Mouse (Mus musculus) limb, embryonic 11.5 days (tissue): Measurements from ENCODE around the gene Bptf. TPM values are rescaled to one million over a fixed set of nuclear protein-coding genes. Genes with fewer than 3 reads are reported as not detected.

Source experiments
- ATAC-seq: fragments of 200-750 bp; cut with Nextera tagmentation; 2 replicates; pipeline ENCODE4 v1.8.0; 2017; ENCODE audit warnings: low read depth; ENCODE audit not compliant: insufficient number of reproducible peaks, low FRiP score, low TSS enrichment
- DNase-seq: peaks from one replicate; pipeline ENCODE4 v3.0.0-alpha.2; 2015; ENCODE audit warnings: low spot score
- H3K27ac ChIP-seq: fragments of 300-500 bp; sonication (generic); replicated peaks from 2 replicates; pipeline ENCODE4 v1.5.1; 2014; ENCODE audit warnings: low read depth, mild to moderate bottlenecking, low read length
- H3K27me3 ChIP-seq: fragments of 300-500 bp; sonication (generic); 2 replicates; pipeline ENCODE4 v1.6.1; 2014; ENCODE audit warnings: mild to moderate bottlenecking, low read length, mixed read lengths; ENCODE audit not compliant: control insufficient read depth, insufficient read depth
- H3K36me3 ChIP-seq: fragments of 300-500 bp; sonication (generic); 2 replicates; pipeline ENCODE4 v1.6.1; 2014; ENCODE audit warnings: mild to moderate bottlenecking, low read length, moderate library complexity, mixed read lengths; ENCODE audit not compliant: control insufficient read depth, insufficient read depth
- H3K4me1 ChIP-seq: fragments of 300-500 bp; sonication (generic); 2 replicates; pipeline ENCODE4 v1.6.1; 2014; ENCODE audit warnings: low read length, mixed read lengths; ENCODE audit not compliant: control insufficient read depth, insufficient read depth
- H3K4me2 ChIP-seq: fragments of 300-500 bp; sonication (generic); 2 replicates; pipeline ENCODE4 v1.6.1; 2014; ENCODE audit warnings: low read depth, mild to moderate bottlenecking, moderate library complexity; ENCODE audit not compliant: severe bottlenecking
- H3K4me3 ChIP-seq: fragments of 300-500 bp; sonication (generic); 2 replicates; pipeline ENCODE4 v1.5.1; 2014; ENCODE audit warnings: low read depth, low read length
- H3K9ac ChIP-seq: fragments of 300-500 bp; sonication (generic); 2 replicates; pipeline ENCODE4 v1.6.1; 2014; ENCODE audit warnings: mild to moderate bottlenecking, low read length
- H3K9me3 ChIP-seq: fragments of 300-500 bp; sonication (generic); 2 replicates; pipeline ENCODE4 v1.6.1; 2016; ENCODE audit warnings: low read length; ENCODE audit not compliant: control insufficient read depth
- WGBS: fragments of 180-500 bp; shearing (Covaris S2); extraction: QIAGEN DNeasy Blood & Tissue Kit; methylation state at CpG from one replicate; pipeline ENCODE4 v1.1.7; 2014; 5-methylcytosine and 5-hydroxymethylcytosine counted together
- polyA plus RNA-seq: library from polyadenylated mRNA; unstranded; fragments of >200 nt; fragmentation: Nextera tagmentation; extraction: Ambion mirVana; gene quantifications from 2 replicates; pipeline ENCODE4 v1.2.1, GENCODE M21; 2014

The Bptf gene
- polyA plus RNA-seq, 1 experiment from 2014 or later, result 44.1 TPM

GRCm38 (mm10) chr11:107011669-107012323 is 120.1 kb downstream of the Bptf start:
- 33% methylated on average over 18 of the region's 18 CpGs for WGBS

GRCm38 (mm10) chr11:107011171-107011570 is 120.8 kb downstream of the Bptf start:
- Histone ChIP-seq H3K27me3 (no peaks in the 10 kb centered on the region), H3K4me1 (0 out of 2 replicates have a peak, but pooled peaks cover 2% of the 10 kb centered on the region), H3K9ac (no peak overlapping the region; the same call in 1 of the 2 replicates), H3K9me3 (no peaks in the 10 kb centered on the region), H3K4me3 (no peak overlapping the region), H3K36me3 (no peaks in the 10 kb centered on the region), H3K4me2 (no peak overlapping the region), H3K27ac (no peak overlapping the region)
- no peak for ATAC-seq
- no peak for DNase-seq
- 73% methylated on average over 7 of the region's 7 CpGs for WGBS

More at GRCm38 (mm10) chr11:107011669-107012323, 120.1 kb downstream of the Bptf start:
- peak overlapping the region; percentile 42 for H3K4me2 ChIP-seq
- H3K4me3 ChIP-seq, result peak overlapping the region; percentile 54
- no peak for ATAC-seq
- no peaks in the 10 kb centered on the region for H3K27me3 ChIP-seq
- peak; percentile 30 for DNase-seq
- H3K36me3 ChIP-seq, result no peaks in the 10 kb centered on the region
- H3K4me1 ChIP-seq, result 0 out of 2 replicates have a peak, but pooled peaks cover 2% of the 10 kb centered on the region
- peak overlapping the region; percentile 73 for H3K9ac ChIP-seq
- H3K27ac ChIP-seq, result peak overlapping the region; percentile 89
- no peaks in the 10 kb centered on the region for H3K9me3 ChIP-seq

- H3K4me1 ChIP-seq, result 0 out of 2 replicates have a peak, but pooled peaks cover 2% of the 10 kb centered on the region
- H3K27me3 ChIP-seq, result no peaks in the 10 kb centered on the region
- H3K27ac ChIP-seq, result no peak overlapping the region
- H3K4me3 ChIP-seq, result no peak overlapping the region
- no peaks in the 10 kb centered on the region for H3K36me3 ChIP-seq
- H3K9ac ChIP-seq, result no peak overlapping the region
- no peak overlapping the region for H3K4me2 ChIP-seq
- no peak for DNase-seq
- 97% methylated on average over 3 of the region's 3 CpGs for WGBS
- H3K9me3 ChIP-seq, result no peaks in the 10 kb centered on the region
- ATAC-seq, result no peak
These were observed 121.5 kb downstream of the Bptf start for GRCm38 (mm10) chr11:107010447-107010846.

GRCm38 (mm10) chr11:107005538-107005937 is 126.4 kb downstream of the Bptf start:
- H3K4me3 ChIP-seq, result no peak overlapping the region
- H3K36me3 ChIP-seq, result no peaks in the 10 kb centered on the region
- H3K27ac ChIP-seq, result no peak overlapping the region
- H3K9me3 ChIP-seq, result no peaks in the 10 kb centered on the region
- ATAC-seq (no peak), DNase-seq (no peak)
- 92% methylated on average over 1 of the region's 1 CpGs for WGBS
- no peaks in the 10 kb centered on the region for H3K4me1 ChIP-seq
- H3K4me2 ChIP-seq, result no peak overlapping the region
- no peaks in the 10 kb centered on the region for H3K27me3 ChIP-seq
- no peak overlapping the region for H3K9ac ChIP-seq

- no peak for DNase-seq
- H3K27me3 ChIP-seq, result no peaks in the 10 kb centered on the region
- H3K4me3 ChIP-seq, result no peak overlapping the region
- WGBS, result 61% methylated on average over 7 of the region's 8 CpGs
- H3K9me3 ChIP-seq, result no peaks in the 10 kb centered on the region
- H3K9ac ChIP-seq, result no peak overlapping the region
- H3K36me3 ChIP-seq, result no peaks in the 10 kb centered on the region
- H3K4me2 ChIP-seq, result no peak overlapping the region
- no peak for ATAC-seq
- 0 out of 2 replicates have a peak, but pooled peaks cover 3% of the 10 kb centered on the region for H3K4me1 ChIP-seq
- no peak overlapping the region for H3K27ac ChIP-seq
These were observed 129.9 kb downstream of the Bptf start for GRCm38 (mm10) chr11:107001760-107002675.

GRCm38 (mm10) chr11:106999949-107000513 is 131.9 kb downstream of the Bptf start:
- H3K4me1 ChIP-seq, result 0 out of 2 replicates have a peak, but pooled peaks cover 3% of the 10 kb centered on the region
- peak overlapping the region; percentile 41; the same call in 1 of the 2 replicates for H3K4me2 ChIP-seq
- H3K27me3 ChIP-seq, result no peaks in the 10 kb centered on the region
- 0 out of 2 replicates have a peak, but pooled peaks have one; percentile 5 for ATAC-seq
- peaks cover 12% of the 10 kb centered on the region for H3K36me3 ChIP-seq
- peak overlapping the region; percentile 21; the same call in 1 of the 2 replicates for H3K4me3 ChIP-seq
- peak overlapping the region; percentile 58; the same call in 1 of the 2 replicates for H3K9ac ChIP-seq
- no peak for DNase-seq
- H3K9me3 ChIP-seq, result no peaks in the 10 kb centered on the region
- 0 out of 2 replicates have a peak overlapping the region, but pooled peaks have one; percentile 54 for H3K27ac ChIP-seq
- WGBS, result 86% methylated on average over 9 of the region's 9 CpGs

- H3K4me1 ChIP-seq, result 0 out of 2 replicates have a peak, but pooled peaks cover 3% of the 10 kb centered on the region
- H3K4me3 ChIP-seq, result peak within 1 kb of the TSS; percentile 99
- no peaks in the 10 kb centered on the region for H3K27me3 ChIP-seq
- peak within 1 kb of the TSS; percentile 51 for H3K4me2 ChIP-seq
- WGBS, result under 1% methylated on average over 62 of the region's 62 CpGs
- H3K9ac ChIP-seq, result peak within 1 kb of the TSS; percentile 98
- peak within 1 kb of the TSS; percentile 90 for H3K27ac ChIP-seq
- peak; percentile 94 for DNase-seq
- no peaks in the 10 kb centered on the region for H3K9me3 ChIP-seq
- H3K36me3 ChIP-seq, result peaks cover 16% of the 10 kb centered on the region
- peak; percentile 95 for ATAC-seq
These were observed 132.6 kb downstream of the Bptf start, which contains the start of gene Kpna2 for GRCm38 (mm10) chr11:106999151-106999948. Kpna2 (minus strand) TSS chr11:106999541.
